Mouse (Mus musculus) G1E (cell line): ENCODE results near the gene Zbtb45. TPM values are rescaled to one million over a fixed set of nuclear protein-coding genes. Genes with fewer than 3 reads are reported as not detected.

Experiments used
- ATAC-seq: 2 replicates; pipeline ENCODE4 v1.8.0; 2016; ENCODE audit warnings: mild to moderate bottlenecking; ENCODE audit not compliant: insufficient number of reproducible peaks, poor library complexity, low FRiP score, severe bottlenecking; ENCODE audit errors: extremely low read depth
- DNase-seq: peaks from one replicate; pipeline ENCODE4 v3.0.0; 2012; ENCODE audit warnings: low spot score
- H3K27me3 ChIP-seq: 2 replicates; pipeline ENCODE4 v1.6.1; 2012; ENCODE audit warnings: mild to moderate bottlenecking, low read length, inconsistent platforms; ENCODE audit not compliant: insufficient read depth
- H3K36me3 ChIP-seq: replicated peaks from 2 replicates; pipeline ENCODE3; 2012; ENCODE audit warnings: mild to moderate bottlenecking, inconsistent platforms
- H3K4me1 ChIP-seq: 2 replicates; pipeline ENCODE4 v1.6.1; 2012; ENCODE audit warnings: low read depth, low read length, inconsistent platforms, mixed read lengths; ENCODE audit not compliant: insufficient read depth
- H3K4me3 ChIP-seq: 2 replicates; pipeline ENCODE4 v1.5.1; 2012; ENCODE audit warnings: low read depth, mild to moderate bottlenecking, inconsistent platforms, low read length, moderate library complexity, mixed read lengths
- H3K9me3 ChIP-seq: replicated peaks from 2 replicates; pipeline ENCODE4 v1.6.1; 2012; ENCODE audit warnings: inconsistent platforms
- CTCF ChIP-seq: IDR thresholded peaks from 2 replicates; pipeline ENCODE4 v1.5.1; 2012; ENCODE audit warnings: low read depth, low read length, inconsistent platforms, mixed read lengths
- GATA1 ChIP-seq: IDR thresholded peaks from 2 replicates; pipeline ENCODE4 v1.6.1; 2012; ENCODE audit warnings: borderline replicate concordance, low read length, inconsistent platforms, mixed read lengths
- GATA2 ChIP-seq: IDR thresholded peaks from 2 replicates; pipeline ENCODE4 v1.6.1; 2012; ENCODE audit warnings: low read depth, low read length, inconsistent platforms, borderline replicate concordance
- POLR2AphosphoS5 ChIP-seq: IDR thresholded peaks from 2 replicates; pipeline ENCODE4 v1.6.1; 2012; ENCODE audit warnings: low read depth, low read length, inconsistent platforms; ENCODE audit not compliant: insufficient replicate concordance
- TAL1 ChIP-seq: conservative IDR thresholded peaks from 2 replicates; pipeline ENCODE4 v1.6.1; 2012; ENCODE audit warnings: low read depth, low read length, inconsistent platforms, mixed read lengths
- polyA plus RNA-seq: library from polyadenylated mRNA; stranded (reverse); fragments of >175 nt; gene quantifications from 2 replicates; pipeline ENCODE4 v1.2.3, GENCODE M21; 2012
- total RNA-seq, 2 experiments: library from RNA; stranded (forward) in 1 of 2; stranded (reverse) in 1 of 2; fragments of 200-1000 nt in 1 of 2; fragments of >200 nt in 1 of 2; fragmentation: Nextera tagmentation in 1 of 2; gene quantifications; 2 replicates each; pipeline ENCODE4 v1.2.3; 2014 to 2017

Zbtb45 gene
- total and polyA plus RNA-seq, 3 experiments, result 9.0 to 99.1 (median 9.6) TPM

DNA sequence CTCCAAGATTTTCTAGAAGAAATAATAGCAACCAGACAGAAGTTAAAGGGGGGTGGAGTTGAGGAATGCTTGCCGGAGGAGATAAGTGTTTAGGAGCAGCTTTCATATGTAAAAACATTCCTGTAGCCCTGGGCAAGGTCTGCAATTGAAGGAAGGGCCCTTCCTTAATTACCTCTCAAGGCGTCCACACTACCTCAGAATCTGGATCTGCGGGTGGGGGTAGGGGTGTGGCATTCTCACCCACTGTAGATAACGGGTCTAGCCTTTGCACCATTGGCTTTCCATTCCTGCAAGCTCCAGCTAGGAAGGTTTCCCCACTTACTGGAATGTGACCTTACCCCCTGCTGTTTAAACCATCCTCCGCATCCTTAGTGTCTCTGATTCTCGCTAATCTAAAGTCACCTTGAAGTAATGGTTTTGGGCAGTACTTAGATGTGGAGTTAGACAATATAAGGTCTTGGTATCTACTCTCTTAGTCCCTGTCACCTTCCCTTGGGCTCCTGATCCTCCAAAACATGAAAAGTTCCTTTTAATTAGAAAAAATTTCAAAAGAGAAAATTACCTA lies 4.5 kb upstream of the Zbtb45 start:
- Histone ChIP-seq H3K9me3 (no peaks in the 10 kb centered on the region), H3K4me3 (no peak overlapping the region), H3K4me1 (peaks cover 15% of the 10 kb centered on the region), H3K27me3 (peaks cover 23% of the 10 kb centered on the region), H3K36me3 (no peaks in the 10 kb centered on the region)
- no peak for DNase-seq
- ATAC-seq, result no peak
- no peak for TF ChIP-seq GATA1
- TF ChIP-seq TAL1, result no peak
- TF ChIP-seq GATA2, result no peak
- TF ChIP-seq POLR2AphosphoS5, result no peak
- no peak for TF ChIP-seq CTCF

DNA sequence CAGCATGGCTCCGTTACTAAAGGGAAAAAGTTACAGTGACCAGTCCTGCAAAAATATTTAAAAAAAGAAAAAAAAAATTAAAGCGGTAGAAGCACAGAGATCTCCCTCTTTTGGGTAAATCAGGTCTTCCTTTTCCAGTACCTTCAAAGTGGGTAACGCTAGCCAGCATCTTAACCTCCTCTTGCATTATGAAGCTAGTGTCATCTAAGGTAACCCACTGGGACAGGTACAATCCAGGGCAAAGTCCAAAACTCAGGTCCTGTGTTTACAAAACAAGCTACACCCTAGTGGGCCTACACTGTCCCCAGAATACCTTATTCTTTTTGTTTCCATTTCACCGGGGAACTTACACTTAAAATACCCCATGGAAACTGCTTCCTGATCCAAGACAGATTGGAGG lies 3.8 kb upstream of the Zbtb45 start:
- Histone ChIP-seq H3K4me1 (peaks cover 21% of the 10 kb centered on the region), H3K4me3 (no peak overlapping the region), H3K27me3 (peaks cover 23% of the 10 kb centered on the region), H3K36me3 (peaks cover under 1% of the 10 kb centered on the region), H3K9me3 (no peaks in the 10 kb centered on the region)
- TF ChIP-seq GATA1, result no peak
- no peak for TF ChIP-seq GATA2
- no peak for TF ChIP-seq CTCF
- TF ChIP-seq POLR2AphosphoS5, result no peak
- no peak for ATAC-seq
- DNase-seq, result no peak

DNA sequence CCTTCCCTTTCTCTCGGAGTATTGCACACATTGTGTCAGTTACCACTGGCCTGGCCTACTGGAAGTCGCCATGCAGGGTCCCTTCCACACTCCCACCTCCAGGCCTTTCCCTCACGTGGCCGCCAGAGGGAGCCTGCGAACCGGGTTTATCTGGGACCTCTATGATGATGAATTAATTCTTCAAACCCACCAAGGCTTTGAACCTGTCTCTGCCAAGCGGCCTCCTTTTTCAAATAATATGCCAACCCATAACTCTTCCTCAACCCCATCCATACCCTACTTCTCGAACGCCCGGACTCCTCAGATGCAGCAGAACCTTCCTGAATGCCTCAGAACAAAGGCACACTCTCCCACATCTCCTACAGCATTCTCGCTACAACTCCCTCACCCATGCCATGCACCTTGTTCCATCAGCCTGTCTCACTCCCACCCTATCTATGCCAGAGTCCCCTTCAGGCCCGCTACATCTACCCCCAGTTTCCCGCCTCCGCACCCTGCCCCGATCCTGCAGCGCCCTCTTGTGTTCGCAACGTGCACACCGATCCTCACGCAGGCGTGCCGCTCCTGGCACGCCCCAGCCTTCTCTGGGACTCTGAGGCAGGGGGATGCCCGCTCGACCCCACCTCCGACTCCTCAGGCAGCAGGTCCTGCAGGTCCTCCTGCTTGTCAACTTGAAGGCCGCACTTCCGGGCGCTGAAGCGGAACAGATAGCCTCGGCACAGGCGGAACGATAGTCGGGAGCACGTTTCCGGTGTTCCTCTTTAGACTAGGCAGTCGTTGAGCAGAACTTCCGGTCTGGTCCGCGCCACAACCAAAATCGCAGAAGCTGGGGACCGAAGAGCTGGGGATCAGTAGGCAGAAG lies 460 bp downstream of the Zbtb45 start:
- ATAC-seq (peak; percentile 91), DNase-seq (peak; percentile 70)
- Histone ChIP-seq H3K4me3 (peak overlapping the region; percentile 90), H3K9me3 (no peaks in the 10 kb centered on the region; the same call in 1 of the 2 replicates), H3K4me1 (peaks cover 46% of the 10 kb centered on the region), H3K36me3 (peaks cover 42% of the 10 kb centered on the region), H3K27me3 (peaks cover 3% of the 10 kb centered on the region)
- TF ChIP-seq CTCF (peak; percentile 78), TAL1 (no peak)

DNA sequence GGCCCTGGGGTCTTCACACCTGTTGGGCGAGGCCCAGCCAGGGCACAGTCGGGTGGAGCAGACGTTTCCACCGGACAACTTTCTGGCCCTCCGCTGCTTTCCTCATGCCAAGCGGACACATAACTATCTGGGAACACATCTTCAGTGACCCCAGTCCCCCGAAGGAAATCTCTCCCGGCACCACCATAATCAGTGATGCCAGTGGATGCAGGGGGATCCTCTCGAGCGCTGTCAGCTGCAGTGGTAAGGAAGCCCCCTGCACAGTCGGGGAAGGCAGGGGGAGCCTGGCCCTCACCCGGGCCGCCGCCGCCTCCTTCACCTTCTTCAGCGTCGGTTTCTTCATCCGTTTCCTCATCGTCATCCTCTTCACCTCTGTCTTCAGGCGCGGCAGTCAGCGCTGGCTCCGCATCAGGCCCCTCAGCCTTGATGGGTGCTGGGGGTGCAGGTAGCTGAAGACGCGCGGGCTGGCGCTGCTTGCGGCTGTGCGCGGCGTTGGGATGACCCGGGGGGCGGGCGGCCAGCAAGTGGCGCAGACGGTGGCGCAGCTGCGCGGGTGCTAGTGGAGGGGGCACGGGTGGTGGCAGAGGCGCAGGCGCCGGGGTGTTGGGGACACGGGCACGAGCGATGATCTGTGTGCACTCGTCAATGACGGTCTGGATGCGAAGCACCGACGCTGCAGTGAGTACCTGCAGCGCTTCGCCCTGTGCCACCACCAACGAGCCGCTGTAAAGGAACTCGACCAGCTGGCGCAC lies 2.3 kb downstream of the Zbtb45 start:
- DNase-seq, result no peak
- Histone ChIP-seq H3K36me3 (peaks cover 55% of the 10 kb centered on the region), H3K4me3 (peak overlapping the region; percentile 39), H3K27me3 (no peaks in the 10 kb centered on the region; the same call in 1 of the 2 replicates), H3K9me3 (no peaks in the 10 kb centered on the region; the same call in 1 of the 2 replicates), H3K4me1 (peaks cover 44% of the 10 kb centered on the region)
- ATAC-seq, result no peak
- TF ChIP-seq GATA1, result no peak
- TF ChIP-seq POLR2AphosphoS5, result no peak
- no peak for TF ChIP-seq TAL1
- TF ChIP-seq CTCF, result no peak
- no peak for TF ChIP-seq GATA2

GRCm38 (mm10) chr7:13006531-13006930 lies 3.3 kb downstream of the Zbtb45 start:
- TF ChIP-seq TAL1, result no peak
- no peak for TF ChIP-seq CTCF
- no peak for TF ChIP-seq POLR2AphosphoS5
- no peak for TF ChIP-seq GATA2
- TF ChIP-seq GATA1, result no peak
- Histone ChIP-seq H3K36me3 (peaks cover 56% of the 10 kb centered on the region), H3K27me3 (no peaks in the 10 kb centered on the region; the same call in 1 of the 2 replicates), H3K9me3 (no peaks in the 10 kb centered on the region; the same call in 1 of the 2 replicates), H3K4me3 (no peak overlapping the region), H3K4me1 (peaks cover 44% of the 10 kb centered on the region)
- ATAC-seq (no peak), DNase-seq (no peak)

- TF ChIP-seq TAL1 (no peak), POLR2AphosphoS5 (no peak), GATA2 (no peak), CTCF (no peak), GATA1 (no peak)
- Histone ChIP-seq H3K36me3 (peaks cover 56% of the 10 kb centered on the region), H3K4me1 (peaks cover 44% of the 10 kb centered on the region), H3K4me3 (no peak overlapping the region), H3K27me3 (no peaks in the 10 kb centered on the region; the same call in 1 of the 2 replicates), H3K9me3 (no peaks in the 10 kb centered on the region; the same call in 1 of the 2 replicates)
- DNase-seq, result no peak
- ATAC-seq, result no peak
Measured at GRCm38 (mm10) chr7:13006011-13006410, 3.8 kb downstream of the Zbtb45 start.
